Mouse (Mus musculus) MEL (cell line): ENCODE data around the gene Ppt2. TPM values are rescaled to one million over a fixed set of nuclear protein-coding genes. Genes with fewer than 3 reads are reported as not detected.

ENCODE experiments used
- DNase-seq: peaks from one replicate; pipeline ENCODE4 v3.0.0; 2011; ENCODE audit warnings: low read depth, low spot score
- H3K27ac ChIP-seq: 2 replicates; pipeline ENCODE4 v1.5.1; 2012; ENCODE audit warnings: low read depth, mild to moderate bottlenecking, control low read depth, low read length, moderate library complexity; ENCODE audit not compliant: control insufficient read depth
- H3K27me3 ChIP-seq, 2 experiments: fragments of 150-350 bp in 1 of 2; sonication (generic) in 1 of 2; 2 replicates each; pipeline ENCODE4 v1.6.1; 2012; ENCODE audit warnings: low read length in 2 of 2, mild to moderate bottlenecking in 2 of 2, improper control_type of control experiment in 1 of 2, moderate library complexity in 1 of 2; ENCODE audit not compliant: insufficient read depth in 2 of 2, control insufficient read depth in 1 of 2
- H3K36me3 ChIP-seq, 2 experiments: 2 replicates each; pipeline ENCODE4 v1.6.1; 2012 to 2014; ENCODE audit warnings: low read length in 2 of 2, improper control_type of control experiment in 1 of 2, inconsistent platforms in 1 of 2, mild to moderate bottlenecking in 1 of 2; ENCODE audit not compliant: insufficient read depth in 2 of 2, control insufficient read depth in 1 of 2
- H3K4me1 ChIP-seq, 2 experiments: fragments of 150-350 bp in 1 of 2; sonication (generic) in 1 of 2; 2 replicates each; pipeline ENCODE4 v1.6.1; 2012; ENCODE audit warnings: low read length in 2 of 2, improper control_type of control experiment in 1 of 2, mild to moderate bottlenecking in 1 of 2; ENCODE audit not compliant: insufficient read depth in 2 of 2, control insufficient read depth in 1 of 2
- H3K4me3 ChIP-seq, 2 experiments: fragments of 150-350 bp in 1 of 2; sonication (generic) in 1 of 2; 2 replicates each; pipeline ENCODE4 v1.5.1; 2012; ENCODE audit warnings: low read depth in 2 of 2, low read length in 2 of 2, mild to moderate bottlenecking in 2 of 2, moderate library complexity in 2 of 2, control low read depth in 1 of 2, improper control_type of control experiment in 1 of 2; ENCODE audit not compliant: control insufficient read depth in 1 of 2, insufficient read depth in 1 of 2
- H3K79me2 ChIP-seq: 2 replicates; pipeline ENCODE4 v1.6.1; 2012; ENCODE audit warnings: mild to moderate bottlenecking, low read length, moderate library complexity; ENCODE audit not compliant: control insufficient read depth, poor library complexity, insufficient read depth
- H3K9ac ChIP-seq: 2 replicates; pipeline ENCODE4 v1.6.1; 2012; ENCODE audit warnings: low read depth, mild to moderate bottlenecking, control low read depth, low read length, moderate library complexity; ENCODE audit not compliant: control insufficient read depth, poor library complexity, severe bottlenecking
- H3K9me3 ChIP-seq: fragments of 150-350 bp; sonication (generic); replicated peaks from 2 replicates; pipeline ENCODE4 v1.6.1; 2012; ENCODE audit warnings: mild to moderate bottlenecking, low read length, improper control_type of control experiment, moderate library complexity; ENCODE audit not compliant: insufficient read depth
- BHLHE40 ChIP-seq: IDR thresholded peaks from 2 replicates; pipeline ENCODE4 v1.6.1; 2012; ENCODE audit warnings: low read depth, mild to moderate bottlenecking, inconsistent platforms, low read length, improper control_type of control experiment, borderline replicate concordance
- CHD2 ChIP-seq: IDR thresholded peaks from 2 replicates; pipeline ENCODE4 v1.6.1; 2011; ENCODE audit warnings: low read length, improper control_type of control experiment
- CTCF ChIP-seq, 3 experiments: IDR thresholded peaks in 2 of 3; conservative IDR thresholded peaks in 1 of 3; 2 replicates each; pipeline ENCODE4 v1.5.1; 2011 to 2012; ENCODE audit warnings: low read length in 3 of 3, low read depth in 2 of 3, mild to moderate bottlenecking in 2 of 3, improper control_type of control experiment in 1 of 3, inconsistent platforms in 1 of 3, mixed read lengths in 1 of 3, moderate library complexity in 1 of 3; ENCODE audit not compliant: control insufficient read depth in 1 of 3, insufficient read depth in 1 of 3, poor library complexity in 1 of 3, severe bottlenecking in 1 of 3
- E2F4 ChIP-seq: IDR thresholded peaks from 2 replicates; pipeline ENCODE4 v1.6.1; 2011; ENCODE audit warnings: low read depth, low read length, improper control_type of control experiment, borderline replicate concordance
- ELF1 ChIP-seq: IDR thresholded peaks from 2 replicates; pipeline ENCODE4 v1.6.1; 2014; ENCODE audit warnings: low read depth, mild to moderate bottlenecking, inconsistent platforms, low read length, improper control_type of control experiment, moderate library complexity
- GABPA ChIP-seq: IDR thresholded peaks from 2 replicates; pipeline ENCODE4 v1.6.1; 2012; ENCODE audit warnings: low read depth, mild to moderate bottlenecking, inconsistent platforms, low read length, improper control_type of control experiment, moderate library complexity
- GATA1 ChIP-seq: IDR thresholded peaks from 2 replicates; pipeline ENCODE4 v1.6.1; 2011; ENCODE audit warnings: low read depth, low read length, improper control_type of control experiment
- JUND ChIP-seq: IDR thresholded peaks from 2 replicates; pipeline ENCODE4 v1.6.1; 2011; ENCODE audit warnings: low read depth, mild to moderate bottlenecking, improper control_type of control experiment, low read length
- MAFK ChIP-seq: IDR thresholded peaks from 2 replicates; pipeline ENCODE4 v1.6.1; 2011; ENCODE audit warnings: low read depth, mild to moderate bottlenecking, low read length, improper control_type of control experiment, borderline replicate concordance
- MAX ChIP-seq: IDR thresholded peaks from 2 replicates; pipeline ENCODE4 v1.6.1; 2011; ENCODE audit warnings: low read length, improper control_type of control experiment
- MEF2A ChIP-seq: IDR thresholded peaks from 2 replicates; pipeline ENCODE4 v1.6.1; 2014; ENCODE audit warnings: low read depth, mild to moderate bottlenecking, inconsistent platforms, low read length, improper control_type of control experiment; ENCODE audit not compliant: poor library complexity, insufficient replicate concordance, severe bottlenecking; ENCODE audit errors: extremely low read depth
- MYC ChIP-seq: IDR thresholded peaks from 2 replicates; pipeline ENCODE4 v1.6.1; 2011; ENCODE audit warnings: low read depth, mild to moderate bottlenecking, low read length, improper control_type of control experiment, moderate library complexity
- NELFE ChIP-seq: IDR thresholded peaks from 2 replicates; pipeline ENCODE4 v1.6.1; 2011; ENCODE audit warnings: low read depth, low read length, improper control_type of control experiment
- NRF1 ChIP-seq: IDR thresholded peaks from 2 replicates; pipeline ENCODE4 v1.6.1; 2014; ENCODE audit warnings: low read depth, mild to moderate bottlenecking, inconsistent platforms, low read length, improper control_type of control experiment, moderate library complexity; ENCODE audit not compliant: poor library complexity, insufficient read depth, severe bottlenecking
- POLR2AphosphoS2 ChIP-seq: IDR thresholded peaks from 2 replicates; pipeline ENCODE4 v1.6.1; 2011; ENCODE audit warnings: low read length, improper control_type of control experiment
- POLR2AphosphoS5 ChIP-seq: IDR thresholded peaks from 2 replicates; pipeline ENCODE4 v1.6.1; 2012; ENCODE audit warnings: low read depth, borderline replicate concordance, mild to moderate bottlenecking, inconsistent platforms, low read length, moderate library complexity, mixed read lengths
- RAD21 ChIP-seq: IDR thresholded peaks from 2 replicates; pipeline ENCODE4 v1.6.1; 2011; ENCODE audit warnings: mild to moderate bottlenecking, low read depth, low read length, improper control_type of control experiment
- RCOR1 ChIP-seq: IDR thresholded peaks from 2 replicates; pipeline ENCODE4 v1.6.1; 2012; ENCODE audit warnings: low read depth, mild to moderate bottlenecking, inconsistent platforms, low read length, improper control_type of control experiment
- SIN3A ChIP-seq: IDR thresholded peaks from 2 replicates; pipeline ENCODE4 v1.6.1; 2012; ENCODE audit warnings: low read length, improper control_type of control experiment, inconsistent platforms
- TAL1 ChIP-seq: IDR thresholded peaks from 2 replicates; pipeline ENCODE4 v1.6.1; 2012; ENCODE audit warnings: mild to moderate bottlenecking, inconsistent platforms, low read length, moderate library complexity, mixed read lengths
- TBP ChIP-seq: IDR thresholded peaks from 2 replicates; pipeline ENCODE4 v1.8.0; 2011; ENCODE audit warnings: low read depth, low read length, improper control_type of control experiment
- TCF12 ChIP-seq: IDR thresholded peaks from 2 replicates; pipeline ENCODE4 v1.6.1; 2014; ENCODE audit warnings: low read depth, mild to moderate bottlenecking, inconsistent platforms, low read length, improper control_type of control experiment, moderate library complexity
- USF2 ChIP-seq, 2 experiments: IDR thresholded peaks; 2 replicates each; pipeline ENCODE4 v1.6.1; 2011 to 2012; ENCODE audit warnings: improper control_type of control experiment in 2 of 2, low read length in 2 of 2, borderline replicate concordance in 1 of 2, inconsistent platforms in 1 of 2, low read depth in 1 of 2, mild to moderate bottlenecking in 1 of 2; ENCODE audit not compliant: insufficient read depth in 1 of 2
- ZNF384 ChIP-seq: IDR thresholded peaks from 2 replicates; pipeline ENCODE4 v1.6.1; 2012; ENCODE audit warnings: low read depth, mild to moderate bottlenecking, inconsistent platforms, low read length, improper control_type of control experiment
- polyA plus RNA-seq, 2 experiments: library from polyadenylated mRNA; stranded (reverse) in 1 of 2; unstranded in 1 of 2; fragments of >175 nt in 1 of 2; fragments of >200 nt in 1 of 2; gene quantifications; 2 replicates each; pipeline versions ENCODE4 v1.2.1 to v1.2.4; 2012; ENCODE audit warnings: low replicate concordance in 2 of 2, low read depth in 1 of 2; ENCODE audit not compliant: insufficient read length in 2 of 2, insufficient read depth in 1 of 2, missing spikeins in 1 of 2
- total RNA-seq: library from RNA; depleted of rRNA; stranded (reverse); fragments of 300-350 nt; gene quantifications from 2 replicates; pipeline ENCODE4 v1.2.3, GENCODE M21; 2012

Ppt2 gene
- total and polyA plus RNA-seq, 3 experiments, result 29.2 to 147 (median 67.1) TPM

DNA sequence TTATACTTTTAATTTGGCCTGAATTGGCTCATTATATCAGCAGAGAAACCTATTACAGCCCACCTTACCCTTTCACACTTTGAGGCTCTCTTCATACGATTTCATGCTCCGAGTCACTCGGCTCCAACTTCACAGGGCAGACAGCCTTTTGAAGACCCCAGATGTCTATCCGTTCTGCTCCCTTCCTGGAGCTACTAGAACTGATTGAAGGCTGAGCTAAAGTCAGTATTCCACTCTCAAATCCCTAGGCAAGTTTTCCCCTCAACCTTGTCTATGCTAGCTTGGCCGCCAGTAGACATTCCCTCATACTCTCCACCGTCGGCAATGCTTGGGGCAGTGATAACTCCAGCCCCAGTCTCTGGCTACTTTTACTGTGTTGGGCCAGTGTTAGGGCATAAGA, 39.1 kb downstream of the Ppt2 start:
- H3K27ac ChIP-seq, result peak overlapping the region; percentile 37

DNA sequence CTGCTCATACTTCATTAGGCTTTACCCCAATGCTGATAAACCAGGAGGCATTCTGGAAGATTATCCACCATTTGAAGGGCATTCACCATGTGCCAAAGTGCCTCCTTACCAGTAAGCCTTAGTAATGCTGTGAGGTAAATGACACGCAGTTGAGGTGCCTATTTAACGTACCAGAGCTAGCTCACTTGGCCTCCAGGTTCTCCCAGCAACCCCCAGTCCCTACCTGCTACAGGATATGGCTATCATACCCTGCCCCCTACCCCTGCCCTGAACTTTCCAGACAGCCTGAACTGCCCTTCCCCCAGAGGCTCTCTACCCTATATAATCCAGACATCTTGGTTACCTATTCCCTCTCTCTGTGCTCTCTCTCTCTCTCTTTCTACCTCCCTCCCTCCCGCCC, 39.5 kb downstream of the Ppt2 start:
- H3K4me3 ChIP-seq, result peak overlapping the region in 1 of 2 experiments; percentile 78; a peak in 1 of 4 replicates
- peaks cover 11 to 40% of the 10 kb centered on the region in 2 experiments for H3K4me1 ChIP-seq
- H3K27me3 ChIP-seq, result no peaks in the 10 kb centered on the region
- H3K27ac ChIP-seq, result no peak overlapping the region
- H3K36me3 ChIP-seq, result peaks cover 0 to 27% of the 10 kb centered on the region in 2 experiments; a peak in 2 of 4 replicates
- H3K9ac ChIP-seq, result peak overlapping the region; percentile 89; the same call in 1 of the 2 replicates
- peak; percentile 30 for DNase-seq
- H3K9me3 ChIP-seq, result no peaks in the 10 kb centered on the region
- peaks cover 16% of the 10 kb centered on the region for H3K79me2 ChIP-seq
- TF ChIP-seq USF2 (IDR thresholded peaks at IDR 0.05; ENCODE audit: borderline replicate concordance in 1 of 2, insufficient read depth in 1 of 2, low read depth in 1 of 2, low read length in 2 of 2) (no peak), NELFE (no peak), MAX (no peak), GABPA (no peak), JUND (no peak), E2F4 (no peak), TCF12 (no peak), SIN3A (no peak), TBP (no peak), ELF1 (no peak), RAD21 (no peak), NRF1 (no peak), POLR2AphosphoS2 (no peak), RCOR1 (no peak), CHD2 (no peak), CTCF (IDR thresholded peaks at IDR 0.05 in 2 of 3, conservative IDR thresholded peaks at IDR 0.05 in 1 of 3; ENCODE audit: control insufficient read depth in 1 of 3, insufficient read depth in 1 of 3, low read depth in 2 of 3, low read length in 3 of 3, poor library complexity in 1 of 3, severe bottlenecking in 1 of 3) (no peak), MAFK (no peak), BHLHE40 (no peak), ZNF384 (no peak), TAL1 (no peak)

More for the DNA sequence above, 39.1 kb downstream of the Ppt2 start:
- H3K9ac ChIP-seq, result peak overlapping the region; percentile 51
- TF ChIP-seq JUND (no peak), POLR2AphosphoS5 (no peak), GATA1 (no peak), MYC (no peak), MAFK (no peak), ELF1 (no peak), MEF2A (no peak)
- TF ChIP-seq, all 39 proteins: peak for 0
- Histone ChIP-seq H3K9me3 (no peaks in the 10 kb centered on the region), H3K36me3 (peaks cover 0 to 27% of the 10 kb centered on the region in 2 experiments; a peak in 2 of 4 replicates), H3K27me3 (no peaks in the 10 kb centered on the region), H3K4me3 (peak overlapping the region; percentile 12 to 25), H3K4me1 (peaks cover 11 to 40% of the 10 kb centered on the region in 2 experiments), H3K79me2 (peaks cover 16% of the 10 kb centered on the region)
- no peak for DNase-seq
